Mouse (Mus musculus): ENCODE measurements around the gene Ech1.

DNA sequence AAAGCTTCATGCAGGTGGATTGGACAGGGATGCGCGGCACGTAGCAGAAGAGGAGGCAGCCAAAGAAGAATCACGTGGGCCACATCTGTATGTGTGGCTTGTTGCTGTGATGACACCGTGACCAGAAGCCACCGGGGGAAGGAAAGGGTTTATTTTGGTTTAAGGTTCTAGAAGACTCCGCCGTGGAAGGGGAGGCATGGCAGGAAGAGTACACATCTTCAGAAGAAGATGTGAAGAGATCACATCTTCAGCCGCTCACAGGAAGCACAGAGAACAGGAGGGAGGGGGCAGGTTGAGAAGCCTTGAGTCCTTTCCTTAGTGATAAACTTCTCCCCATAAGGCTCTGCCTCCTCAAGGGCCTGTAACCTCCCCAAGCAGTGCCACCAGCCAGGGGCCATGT lies 25.0 kb upstream of the Ech1 start:
- TF ChIP-seq CTCF (IDR thresholded peaks at IDR 0.05; ENCODE audit: low read depth) (no peak), EP300 (optimal IDR thresholded peaks at IDR 0.05) (no peak)
